Mouse (Mus musculus) midbrain, embryonic 14.5 days (tissue): ENCODE measurements around the gene Mecom. TPM values are rescaled to one million over a fixed set of nuclear protein-coding genes. Genes with fewer than 3 reads are reported as not detected.
A peak's percentile ranks its signal among the peaks of the same experiment; 100 is the strongest.

ENCODE experiments used
- ATAC-seq: fragments of 200-750 bp; cut with Nextera tagmentation; 2 replicates; pipeline ENCODE4 v1.8.0; 2017; ENCODE audit warnings: moderate number of reproducible peaks, moderate library complexity; ENCODE audit not compliant: low FRiP score, low TSS enrichment
- DNase-seq: peaks from one replicate; pipeline ENCODE4 v3.0.0-alpha.2; 2015
- H3K27ac ChIP-seq: fragments of 300-500 bp; sonication (generic); replicated peaks from 2 replicates; pipeline ENCODE4 v1.5.1; 2014; ENCODE audit warnings: mild to moderate bottlenecking, low read depth, low read length, moderate library complexity
- H3K27me3 ChIP-seq: fragments of 300-500 bp; sonication (generic); 2 replicates; pipeline ENCODE4 v1.6.1; 2014; ENCODE audit warnings: low read length, control low read depth, mixed read lengths; ENCODE audit not compliant: control insufficient read depth, insufficient read depth
- H3K36me3 ChIP-seq: fragments of 300-500 bp; sonication (generic); 2 replicates; pipeline ENCODE4 v1.6.1; 2014; ENCODE audit warnings: low read length, control low read depth; ENCODE audit not compliant: control insufficient read depth, insufficient read depth
- H3K4me1 ChIP-seq: fragments of 300-500 bp; sonication (generic); 2 replicates; pipeline ENCODE4 v1.6.1; 2014; ENCODE audit warnings: mild to moderate bottlenecking, antibody characterized with exemption, low read length, control low read depth; ENCODE audit not compliant: control insufficient read depth, insufficient read depth
- H3K4me2 ChIP-seq: fragments of 300-500 bp; sonication (generic); 2 replicates; pipeline ENCODE4 v1.6.1; 2014; ENCODE audit warnings: mild to moderate bottlenecking, low read length, moderate library complexity
- H3K4me3 ChIP-seq: fragments of 300-500 bp; sonication (generic); replicated peaks from 2 replicates; pipeline ENCODE4 v1.5.1; 2014; ENCODE audit warnings: low read depth, low read length
- H3K9ac ChIP-seq: fragments of 300-500 bp; sonication (generic); replicated peaks from 2 replicates; pipeline ENCODE4 v1.6.1; 2014; ENCODE audit warnings: mild to moderate bottlenecking, low read length, moderate library complexity
- H3K9me3 ChIP-seq: fragments of 300-500 bp; sonication (generic); 2 replicates; pipeline ENCODE4 v1.6.1; 2016; ENCODE audit warnings: low read length, control low read depth, mixed read lengths; ENCODE audit not compliant: control insufficient read depth
- WGBS: fragments of 180-500 bp; shearing (Covaris S2); extraction: QIAGEN DNeasy Blood & Tissue Kit; methylation state at CpG from one replicate; pipeline ENCODE4 v1.1.7; 2014; 5-methylcytosine and 5-hydroxymethylcytosine counted together
- polyA plus RNA-seq: library from polyadenylated mRNA; unstranded; fragments of >200 nt; fragmentation: Nextera tagmentation; extraction: Ambion mirVana; gene quantifications from 2 replicates; pipeline ENCODE4 v1.2.1, GENCODE M21; 2014

Gene Mecom
- polyA plus RNA-seq, 1 experiment from 2014 or later, result 10.1 TPM

DNA sequence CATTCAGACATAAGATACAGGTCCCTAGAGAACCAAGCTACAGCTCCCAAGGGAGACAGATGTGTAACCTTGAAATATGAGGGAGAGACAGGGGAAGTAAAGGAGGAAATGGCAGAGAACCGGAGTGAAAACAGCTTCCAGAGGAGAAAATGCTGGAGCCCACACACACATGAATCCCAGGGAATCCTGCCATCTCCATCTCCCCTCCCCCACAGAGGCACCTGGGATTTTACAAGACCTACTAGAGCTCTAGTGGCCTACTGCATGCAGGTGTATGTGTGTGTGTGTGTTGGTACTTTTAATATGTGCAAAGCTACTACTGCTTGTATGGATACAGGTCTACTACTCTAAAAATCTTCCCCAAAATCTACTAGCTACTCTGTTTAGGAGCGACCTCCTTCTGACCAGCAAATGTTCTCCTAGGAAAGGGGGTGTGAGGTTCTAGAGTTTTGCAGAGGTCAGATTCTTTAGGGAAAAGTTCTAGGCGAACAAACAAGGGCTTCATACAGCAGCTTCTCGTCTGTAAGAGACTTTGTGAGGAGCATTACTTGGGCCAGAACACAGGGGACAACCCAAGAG, 36.7 kb downstream of the Mecom start:
- ATAC-seq (no peak), DNase-seq (no peak)
- H3K9me3 ChIP-seq, result no peaks in the 10 kb centered on the region
- H3K9ac ChIP-seq, result no peak overlapping the region
- WGBS, result 34% methylated on average over 4 of the region's 4 CpGs
- no peak overlapping the region for H3K27ac ChIP-seq
- no peak overlapping the region for H3K4me3 ChIP-seq
- peaks cover 65% of the 10 kb centered on the region for H3K27me3 ChIP-seq
- H3K4me1 ChIP-seq, result peaks cover 26% of the 10 kb centered on the region; the same call in 1 of the 2 replicates
- no peaks in the 10 kb centered on the region for H3K36me3 ChIP-seq
- no peak overlapping the region for H3K4me2 ChIP-seq

DNA sequence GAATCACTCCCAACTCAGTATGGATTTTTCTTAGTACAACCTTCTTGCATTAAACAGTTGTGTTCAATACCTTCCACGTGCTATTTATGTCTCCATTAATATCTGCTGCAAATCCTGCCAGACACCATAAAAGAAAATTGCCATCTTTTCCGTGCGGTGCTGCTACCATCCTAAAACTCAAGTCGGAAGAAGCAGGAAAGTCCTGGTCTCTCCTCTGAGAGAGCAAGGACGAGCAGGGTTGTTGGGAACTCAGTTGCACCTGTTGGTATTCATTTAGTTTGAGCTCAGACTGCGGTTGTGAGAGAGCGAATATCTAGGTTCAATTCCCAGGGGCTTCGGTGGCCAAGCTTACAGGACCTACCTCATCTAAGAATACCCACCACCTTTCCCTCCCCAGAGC, 37.2 kb downstream of the Mecom start:
- peak; percentile 21 for DNase-seq
- ATAC-seq, result no peak
- Histone ChIP-seq H3K27me3 (peaks cover 61% of the 10 kb centered on the region), H3K27ac (no peak overlapping the region), H3K36me3 (no peaks in the 10 kb centered on the region), H3K9me3 (no peaks in the 10 kb centered on the region), H3K4me3 (no peak overlapping the region), H3K4me2 (no peak overlapping the region; the same call in 1 of the 2 replicates), H3K4me1 (peaks cover 26% of the 10 kb centered on the region; the same call in 1 of the 2 replicates), H3K9ac (no peak overlapping the region)
- 16% methylated on average over 8 of the region's 8 CpGs for WGBS

DNA sequence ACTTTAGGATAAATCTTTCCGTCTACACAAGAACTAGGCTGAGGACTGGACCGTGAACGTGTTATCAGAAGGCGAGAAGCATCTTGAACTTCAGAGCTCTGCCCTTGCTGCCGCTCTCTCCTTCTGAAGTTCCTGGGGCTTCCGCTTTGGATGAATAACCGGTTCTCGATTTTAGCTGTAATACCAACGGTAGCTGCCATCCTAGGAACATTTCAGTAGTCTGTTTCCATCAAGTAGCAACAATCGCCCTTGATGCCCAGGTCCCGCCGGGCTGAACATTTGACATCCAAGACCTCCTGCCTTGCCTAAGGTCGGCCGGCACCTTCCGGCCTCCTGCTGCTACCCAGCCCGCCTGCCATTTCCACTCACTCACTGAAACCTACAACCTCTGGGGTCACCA, 37.7 kb downstream of the Mecom start:
- DNase-seq (peak; percentile 40), ATAC-seq (no peak)
- Histone ChIP-seq H3K27ac (no peak overlapping the region), H3K4me1 (peaks cover 23% of the 10 kb centered on the region; the same call in 1 of the 2 replicates), H3K27me3 (peaks cover 56% of the 10 kb centered on the region), H3K9ac (no peak overlapping the region), H3K4me2 (peak overlapping the region; percentile 76), H3K36me3 (no peaks in the 10 kb centered on the region), H3K4me3 (peak overlapping the region; percentile 54), H3K9me3 (no peaks in the 10 kb centered on the region)
- WGBS, result 3% methylated on average over 16 of the region's 16 CpGs

DNA sequence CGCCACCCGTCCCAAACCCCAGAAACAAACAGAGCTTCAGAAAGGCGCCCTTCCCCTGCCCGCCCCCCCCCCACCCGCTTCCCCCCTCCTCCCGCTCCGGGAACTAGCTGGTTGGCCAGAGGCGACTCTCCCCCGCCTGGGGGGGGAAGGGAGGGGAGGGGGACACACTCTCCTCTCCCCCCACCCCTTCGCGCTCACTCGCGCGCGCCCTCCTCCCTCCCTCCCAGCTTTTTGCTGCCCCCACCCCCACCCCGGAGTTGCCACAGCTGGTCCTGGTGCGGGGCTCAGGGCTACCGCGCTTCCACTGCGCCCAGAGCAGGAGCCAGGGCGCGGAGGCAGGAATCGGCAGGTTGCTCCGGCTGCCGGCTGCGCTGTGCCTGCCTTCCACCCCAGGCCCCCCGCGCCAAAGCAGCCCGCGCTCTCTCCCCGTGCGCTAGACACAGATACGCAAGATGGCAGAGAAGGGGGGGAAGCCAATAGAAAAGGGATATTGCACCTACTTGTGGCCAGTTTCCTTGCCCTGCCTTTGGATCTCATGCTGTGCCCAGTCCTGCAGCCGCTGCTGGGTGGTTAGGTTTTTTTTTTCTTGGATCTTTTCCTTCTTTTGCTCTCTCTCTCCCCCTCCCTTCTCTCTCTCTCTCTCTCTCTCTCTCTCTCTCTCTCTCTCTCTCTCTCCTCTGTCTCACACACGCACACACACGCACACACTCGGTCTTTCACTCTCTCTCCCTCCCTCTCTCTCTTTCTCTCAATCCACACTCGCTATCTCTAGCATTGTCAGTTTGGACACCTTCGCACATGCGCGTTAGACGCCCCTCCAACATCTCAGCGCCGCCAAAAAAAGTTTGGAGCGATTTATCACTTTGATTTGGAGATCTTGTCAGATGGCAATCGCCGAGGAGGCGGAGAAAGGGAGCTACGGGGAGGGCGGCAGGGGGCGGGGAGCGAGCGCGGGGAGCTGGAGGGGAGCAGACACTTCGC, 38.6 kb downstream of the Mecom start:
- H3K27ac ChIP-seq, result peak overlapping the region; percentile 66
- H3K4me1 ChIP-seq, result peaks cover 18% of the 10 kb centered on the region; the same call in 1 of the 2 replicates
- no peaks in the 10 kb centered on the region for H3K36me3 ChIP-seq
- peaks cover 62% of the 10 kb centered on the region for H3K27me3 ChIP-seq
- no peaks in the 10 kb centered on the region for H3K9me3 ChIP-seq
- H3K9ac ChIP-seq, result peak overlapping the region; percentile 47
- peak; percentile 73 for DNase-seq
- peak; percentile 41; the same call in 1 of the 2 replicates for ATAC-seq
- H3K4me3 ChIP-seq, result peak overlapping the region; percentile 54
- whole genome bisulfite sequencing, result under 1% methylated on average over 44 of the region's 55 CpGs
- H3K4me2 ChIP-seq, result peak overlapping the region; percentile 76

DNA sequence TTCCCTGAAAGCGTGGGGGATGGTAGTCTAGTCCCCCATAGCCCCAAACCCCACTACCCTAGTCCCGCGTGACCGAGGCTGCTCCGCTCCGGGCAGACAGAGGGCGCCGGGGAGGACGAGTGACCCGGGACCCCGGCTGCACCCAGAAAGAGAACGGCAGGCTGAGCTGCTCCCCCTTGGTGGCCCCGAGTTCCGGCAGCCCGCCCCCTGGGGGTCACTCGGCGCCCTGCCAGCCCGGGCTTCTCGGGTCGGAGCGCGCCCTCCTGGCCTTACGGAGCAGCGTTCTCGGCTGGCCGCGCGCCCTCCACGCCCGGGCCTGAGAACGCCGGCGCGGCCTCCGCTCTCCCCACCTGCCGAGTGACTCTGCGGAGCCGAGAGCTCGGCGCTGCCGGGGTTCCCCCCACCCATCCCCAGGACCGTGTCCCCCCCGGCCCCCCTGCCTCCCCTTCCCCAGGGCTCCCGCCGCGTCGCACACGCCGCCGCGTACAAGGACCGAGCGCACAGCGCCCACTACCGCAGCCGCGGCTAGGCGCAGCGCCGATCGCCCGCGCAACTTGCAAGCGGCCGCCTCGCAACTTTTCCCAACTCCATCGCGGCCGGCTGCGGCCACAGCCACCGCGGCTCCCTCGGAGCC, 39.4 kb downstream of the Mecom start:
- Histone ChIP-seq H3K27ac (peak overlapping the region; percentile 66), H3K9me3 (no peaks in the 10 kb centered on the region), H3K27me3 (peaks cover 59% of the 10 kb centered on the region), H3K36me3 (no peaks in the 10 kb centered on the region), H3K4me1 (peaks cover 15% of the 10 kb centered on the region; the same call in 1 of the 2 replicates), H3K9ac (peak overlapping the region; percentile 59; the same call in 1 of the 2 replicates), H3K4me3 (peak overlapping the region; percentile 54), H3K4me2 (peak overlapping the region; percentile 76)
- under 1% methylated on average over 73 of the region's 73 CpGs for WGBS
- ATAC-seq (peak; percentile 82), DNase-seq (peak; percentile 89)

DNA sequence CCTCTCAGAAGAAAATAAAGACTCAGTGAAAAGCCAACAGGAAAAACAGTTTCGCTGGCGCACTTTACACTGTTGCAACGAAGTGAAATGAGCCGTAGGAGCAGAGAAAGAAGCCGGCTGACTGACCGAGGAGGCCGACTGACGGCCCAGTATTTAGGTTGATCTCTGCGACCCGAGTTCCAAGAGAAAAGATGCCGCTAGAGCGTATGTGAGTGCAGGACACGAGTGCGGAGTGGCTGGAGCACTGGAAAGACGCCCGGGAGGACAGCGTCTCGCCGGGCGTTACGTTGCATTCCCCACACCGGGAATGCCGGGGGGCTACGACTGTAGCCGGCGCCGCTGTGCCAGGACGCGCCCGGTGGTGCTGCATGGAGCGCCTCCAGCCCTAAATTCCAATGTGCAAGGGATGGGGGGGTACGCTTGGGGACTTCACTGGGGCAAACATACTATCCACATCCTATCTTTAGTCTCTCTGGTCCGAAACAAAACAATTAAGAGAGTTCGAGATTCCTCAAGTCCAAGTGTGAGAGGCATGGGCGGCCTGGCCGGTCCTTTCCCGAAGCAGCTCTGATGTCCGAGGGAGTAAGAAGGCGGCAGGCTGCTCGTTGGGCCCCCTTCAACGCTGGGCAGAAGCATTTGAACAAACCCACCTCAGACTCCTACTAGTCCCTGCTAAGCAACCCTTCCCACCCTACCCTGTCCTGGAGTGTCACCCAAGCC, 40.1 kb downstream of the Mecom start:
- H3K4me1 ChIP-seq, result peaks cover 15% of the 10 kb centered on the region; the same call in 1 of the 2 replicates
- no peaks in the 10 kb centered on the region for H3K36me3 ChIP-seq
- peak overlapping the region; percentile 76 for H3K4me2 ChIP-seq
- H3K27me3 ChIP-seq, result peaks cover 52% of the 10 kb centered on the region
- peak overlapping the region; percentile 66 for H3K27ac ChIP-seq
- ATAC-seq (peak; percentile 32; the same call in 1 of the 2 replicates), DNase-seq (peak; percentile 72)
- peak overlapping the region; percentile 59 for H3K9ac ChIP-seq
- whole genome bisulfite sequencing, result under 1% methylated on average over 41 of the region's 41 CpGs
- peak overlapping the region; percentile 54 for H3K4me3 ChIP-seq
- no peaks in the 10 kb centered on the region for H3K9me3 ChIP-seq

DNA sequence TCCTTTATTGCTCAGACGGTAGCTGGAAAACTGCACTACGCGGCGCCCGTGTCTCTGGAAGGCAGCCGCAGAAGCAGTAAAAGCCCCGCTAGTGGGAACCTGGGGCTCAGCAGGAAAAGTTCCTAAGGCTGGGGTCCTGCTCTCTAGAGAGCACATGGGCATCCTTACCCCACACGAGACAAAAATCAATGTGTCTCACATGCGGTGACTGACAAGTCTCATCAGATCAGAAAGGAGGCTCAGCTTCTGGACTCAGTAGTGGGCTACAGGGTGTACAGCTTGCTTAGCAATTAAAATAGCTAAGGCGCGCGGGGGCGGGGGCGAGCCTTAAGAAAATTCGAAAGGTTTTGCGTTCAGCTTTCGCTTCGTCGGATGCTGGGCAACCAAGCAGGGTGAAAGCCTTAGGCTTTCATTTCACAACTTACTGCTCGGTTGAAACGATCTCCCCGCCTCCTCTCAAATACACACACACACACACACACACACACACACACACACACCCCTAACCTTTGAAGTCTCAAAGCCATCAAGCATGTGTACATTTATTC, 40.7 kb downstream of the Mecom start:
- Histone ChIP-seq H3K4me3 (peak overlapping the region; percentile 54), H3K27me3 (peaks cover 46% of the 10 kb centered on the region), H3K9me3 (no peaks in the 10 kb centered on the region), H3K27ac (peak overlapping the region; percentile 66), H3K4me1 (peaks cover 15% of the 10 kb centered on the region; the same call in 1 of the 2 replicates), H3K9ac (peak overlapping the region; percentile 59; the same call in 1 of the 2 replicates), H3K36me3 (no peaks in the 10 kb centered on the region), H3K4me2 (peak overlapping the region; percentile 76)
- WGBS, result 0% methylated on average over 22 of the region's 22 CpGs
- 0 out of 2 replicates have a peak, but pooled peaks have one; percentile 6 for ATAC-seq
- DNase-seq, result peak; percentile 77
